Mouse (Mus musculus) CH12.LX (cell line): ENCODE results near the gene Pcyt2. TPM values are rescaled to one million over a fixed set of nuclear protein-coding genes. Genes with fewer than 3 reads are reported as not detected.

Experiments
- DNase-seq: peaks from one replicate; pipeline ENCODE4 v3.0.0-alpha.2; 2013; ENCODE audit errors: extremely low read depth
- H3K27ac ChIP-seq: 2 replicates; pipeline ENCODE4 v1.5.1; 2012; ENCODE audit warnings: low read depth, mild to moderate bottlenecking, control low read depth, moderate library complexity; ENCODE audit not compliant: insufficient read depth
- H3K27me3 ChIP-seq: replicated peaks from 2 replicates; pipeline ENCODE3; 2012; ENCODE audit warnings: inconsistent platforms
- H3K36me3 ChIP-seq, 2 experiments: replicated peaks in 1 of 2; 2 replicates each; pipeline versions ENCODE3 to v1.6.1; 2012; ENCODE audit warnings: inconsistent platforms in 1 of 2, low read length in 1 of 2, mild to moderate bottlenecking in 1 of 2, mixed read lengths in 1 of 2, moderate library complexity in 1 of 2; ENCODE audit not compliant: control insufficient read depth in 1 of 2, insufficient read depth in 1 of 2
- H3K4me1 ChIP-seq, 2 experiments: 2 replicates each; pipeline ENCODE4 v1.6.1; 2012; ENCODE audit warnings: inconsistent platforms in 1 of 2, moderate library complexity in 1 of 2; ENCODE audit not compliant: insufficient read depth in 2 of 2, control insufficient read depth in 1 of 2
- H3K4me2 ChIP-seq: 2 replicates; pipeline ENCODE4 v1.6.1; 2012; ENCODE audit warnings: low read depth, mild to moderate bottlenecking, control low read depth; ENCODE audit not compliant: poor library complexity, insufficient read depth, severe bottlenecking
- H3K4me3 ChIP-seq, 3 experiments: fragments of 150-350 bp in 1 of 3; sonication (generic) in 1 of 3; replicated peaks in 1 of 3; 2 replicates each; pipeline versions ENCODE3 to v1.5.1; 2011 to 2012; ENCODE audit warnings: low read depth in 2 of 3, low read length in 2 of 3, mild to moderate bottlenecking in 2 of 3, moderate library complexity in 2 of 3, control low read depth in 1 of 3, improper control_type of control experiment in 1 of 3, inconsistent platforms in 1 of 3, mixed read lengths in 1 of 3; ENCODE audit not compliant: poor library complexity in 1 of 3
- H3K79me2 ChIP-seq: replicated peaks from 2 replicates; pipeline ENCODE4 v1.6.1; 2012; ENCODE audit warnings: mild to moderate bottlenecking, moderate library complexity; ENCODE audit not compliant: control insufficient read depth, poor library complexity, insufficient read depth, severe bottlenecking; ENCODE audit errors: extremely low read depth
- H3K9ac ChIP-seq: 2 replicates; pipeline ENCODE4 v1.6.1; 2012; ENCODE audit warnings: low read depth, mild to moderate bottlenecking, control low read depth, moderate library complexity; ENCODE audit not compliant: insufficient read depth
- H3K9me3 ChIP-seq: replicated peaks from 2 replicates; pipeline ENCODE3; 2012; ENCODE audit warnings: low read length, inconsistent platforms, mixed read lengths
- CHD1 ChIP-seq: IDR thresholded peaks from 2 replicates; pipeline ENCODE4 v1.6.1; 2012; ENCODE audit warnings: low read depth, low read length, improper control_type of control experiment, inconsistent platforms
- EP300 ChIP-seq: IDR thresholded peaks from 2 replicates; pipeline ENCODE4 v1.6.1; 2011; ENCODE audit warnings: low read length, improper control_type of control experiment
- IRF4 ChIP-seq: IDR thresholded peaks from 2 replicates; pipeline ENCODE4 v1.6.1; 2014; ENCODE audit warnings: low read depth, mild to moderate bottlenecking, inconsistent platforms, low read length, improper control_type of control experiment
- MAZ ChIP-seq: IDR thresholded peaks from 2 replicates; pipeline ENCODE4 v1.6.1; 2012; ENCODE audit warnings: low read depth, mild to moderate bottlenecking, inconsistent platforms, low read length, improper control_type of control experiment, moderate library complexity
- MYC ChIP-seq: IDR thresholded peaks from 2 replicates; pipeline ENCODE4 v1.6.1; 2011; ENCODE audit warnings: low read depth, mild to moderate bottlenecking, improper control_type of control experiment, low read length
- NELFE ChIP-seq: IDR thresholded peaks from 2 replicates; pipeline ENCODE4 v1.6.1; 2011; ENCODE audit warnings: low read depth, low read length, improper control_type of control experiment
- PAX5 ChIP-seq: IDR thresholded peaks from 2 replicates; pipeline ENCODE4 v1.6.1; 2012; ENCODE audit warnings: low read length, inconsistent platforms, mixed read lengths
- POLR2AphosphoS2 ChIP-seq: IDR thresholded peaks from 2 replicates; pipeline ENCODE4 v1.6.1; 2011; ENCODE audit warnings: low read depth, low read length, improper control_type of control experiment
- SIN3A ChIP-seq: IDR thresholded peaks from 2 replicates; pipeline ENCODE4 v1.6.1; 2012; ENCODE audit warnings: low read length, improper control_type of control experiment, inconsistent platforms
- SMC3 ChIP-seq: IDR thresholded peaks from 2 replicates; pipeline ENCODE4 v1.6.1; 2011; ENCODE audit warnings: low read depth, low read length, improper control_type of control experiment
- TBP ChIP-seq: conservative IDR thresholded peaks from 2 replicates; pipeline ENCODE4 v1.6.1; 2011; ENCODE audit warnings: low read depth, low read length, improper control_type of control experiment
- USF1 ChIP-seq: IDR thresholded peaks from 2 replicates; pipeline ENCODE4 v1.6.1; 2014; ENCODE audit warnings: low read depth, mild to moderate bottlenecking, inconsistent platforms, low read length, improper control_type of control experiment
- ZMIZ1 ChIP-seq: IDR thresholded peaks from 2 replicates; pipeline ENCODE4 v1.6.1; 2012; ENCODE audit warnings: low read depth, mild to moderate bottlenecking, inconsistent platforms, low read length, improper control_type of control experiment
- dilution Hi-C: fragments of 300-500 bp; cut with MboI; formaldehyde crosslinking; loops from 2 replicates; pipeline ENCODE4 v1.14.3; 2020; ENCODE audit warnings: low sequenced_read_pairs; ENCODE audit not compliant: extremely low pct_unique_long_range_greater_than_20kb, extremely low pct_ligation_motif_present
- in situ Hi-C: fragments of 300-500 bp; cut with MboI; formaldehyde crosslinking; loops from 3 replicates; pipeline ENCODE4 v1.14.3; 2019; ENCODE audit warnings: low sequenced_read_pairs, low pct_ligation_motif_present, low pct_unique_long_range_greater_than_20kb, mixed read lengths
- polyA plus RNA-seq: library from polyadenylated mRNA; unstranded; fragments of >175 nt; gene quantifications from 2 replicates; pipeline ENCODE4 v1.2.1, GENCODE M21; 2012; ENCODE audit warnings: low read depth; ENCODE audit not compliant: insufficient read length
- total RNA-seq, 2 experiments: library from RNA; depleted of rRNA; stranded (reverse); fragments of 300-350 nt in 1 of 2; fragments of >200 nt in 1 of 2; gene quantifications; 2 replicates each; pipeline ENCODE4 v1.2.3; 2012 to 2014

The Pcyt2 gene
- total and polyA plus RNA-seq, 3 experiments: 154 to 166 (median 155) TPM

DNA sequence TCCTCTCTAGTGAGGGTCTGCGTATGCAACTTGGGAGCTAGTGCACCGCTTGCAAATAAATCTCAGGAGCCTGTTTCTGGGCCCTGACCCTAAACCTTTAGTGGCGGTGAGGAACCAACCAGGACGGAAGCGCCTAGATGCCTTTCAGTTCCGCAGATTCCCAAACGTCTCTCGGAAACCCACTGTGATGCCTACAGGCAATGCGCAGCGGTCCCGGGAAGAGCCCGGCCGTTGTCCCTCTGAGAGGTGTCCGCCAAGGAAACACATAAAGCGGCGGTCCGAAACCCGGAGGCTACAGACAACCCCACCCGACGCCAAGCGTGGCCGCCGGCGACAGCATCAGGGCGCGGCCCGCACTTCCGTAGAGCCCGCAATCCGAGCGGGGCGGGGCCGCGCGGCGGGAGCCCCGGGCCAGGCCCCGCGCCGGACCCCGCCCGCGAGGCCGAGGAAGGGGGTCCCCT, 36.8 kb downstream of the Pcyt2 start:
- Histone ChIP-seq H3K9ac (peak overlapping the region; percentile 93), H3K27ac (peak overlapping the region; percentile 27; the same call in 1 of the 2 replicates), H3K36me3 (peaks cover 44 to 64% of the 10 kb centered on the region in 2 experiments), H3K4me1 (peaks cover 11 to 53% of the 10 kb centered on the region in 2 experiments), H3K9me3 (peaks cover 4% of the 10 kb centered on the region), H3K4me2 (peak overlapping the region; percentile 95), H3K4me3 (peak overlapping the region; percentile 77 to 99 (median 85)), H3K79me2 (peaks cover 27% of the 10 kb centered on the region), H3K27me3 (no peaks in the 10 kb centered on the region)
- in situ Hi-C loops (no loop called here), dilution Hi-C loops (no loop called here)
- no peak for DNase-seq
- TF ChIP-seq SIN3A: peak; percentile 67; the same call in 1 of the 2 replicates
- 0 out of 2 replicates have a peak, but pooled peaks have one; percentile 32 for TF ChIP-seq CHD1
- no peak for TF ChIP-seq USF1

DNA sequence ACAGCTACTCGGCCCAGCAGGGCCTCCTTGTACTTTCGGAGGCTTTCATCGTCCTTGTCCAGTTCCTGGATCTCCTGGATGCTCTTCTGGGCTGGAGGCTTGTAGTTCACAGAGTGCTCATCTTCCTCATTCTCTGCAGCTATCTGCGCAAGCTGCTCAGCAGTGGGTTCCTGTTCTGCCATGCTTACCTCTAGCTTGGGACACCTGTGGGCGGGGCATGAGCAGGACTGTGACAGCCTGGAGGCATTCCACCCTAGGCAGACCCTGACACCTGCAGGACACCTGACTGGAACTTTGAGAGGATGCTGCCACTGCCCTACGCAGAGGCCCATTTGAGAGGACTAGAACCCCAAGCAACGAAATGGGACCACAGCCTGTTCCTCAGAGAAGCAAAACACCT, 37.5 kb downstream of the Pcyt2 start:
- H3K4me2 ChIP-seq: peak overlapping the region; percentile 95
- peak overlapping the region; percentile 27; the same call in 1 of the 2 replicates for H3K27ac ChIP-seq
- no peaks in the 10 kb centered on the region for H3K27me3 ChIP-seq
- peak overlapping the region; percentile 77 to 99 (median 85) for H3K4me3 ChIP-seq
- in situ Hi-C loops (no loop called here), dilution Hi-C loops (no loop called here)
- DNase-seq: peak; percentile 59
- H3K79me2 ChIP-seq: peaks cover 27% of the 10 kb centered on the region
- H3K9ac ChIP-seq: peak overlapping the region; percentile 93
- H3K9me3 ChIP-seq: peaks cover 4% of the 10 kb centered on the region
- peaks cover 39 to 58% of the 10 kb centered on the region in 2 experiments for H3K36me3 ChIP-seq
- peaks cover 11 to 56% of the 10 kb centered on the region in 2 experiments for H3K4me1 ChIP-seq
- TF ChIP-seq EP300 (no peak), ZMIZ1 (no peak), IRF4 (no peak), TBP (no peak), PAX5 (no peak), MYC (no peak), POLR2AphosphoS2 (no peak), NELFE (no peak), SIN3A (no peak), SMC3 (no peak), USF1 (no peak), MAZ (no peak)
